Mouse (Mus musculus): Measurements from ENCODE around the gene Tbl3.

DNA sequence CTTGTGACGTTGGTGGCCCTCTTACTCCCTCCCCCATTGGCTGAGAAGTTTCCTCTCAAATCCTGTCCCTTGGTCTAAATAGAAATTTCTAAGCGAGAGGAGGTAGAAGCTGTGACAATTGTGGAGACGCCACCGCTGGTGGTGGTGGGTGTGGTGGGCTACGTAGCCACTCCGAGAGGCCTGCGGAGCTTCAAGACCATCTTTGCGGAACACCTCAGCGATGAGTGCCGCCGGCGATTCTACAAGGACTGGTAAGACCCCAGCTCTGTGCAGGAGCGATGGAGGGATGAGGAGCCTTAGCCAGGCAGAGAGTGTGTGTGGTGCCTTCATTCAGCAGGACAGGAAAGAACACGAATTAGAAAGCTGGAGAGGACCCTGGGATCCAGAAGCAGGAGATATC lies 23.3 kb upstream of the Tbl3 start:
- TF ChIP-seq CTCF (conservative IDR thresholded peaks at IDR 0.05; ENCODE audit: low read length) (no peak), POU5F1 (IDR thresholded peaks at IDR 0.05; ENCODE audit: borderline replicate concordance, low read length) (no peak)
